Mouse (Mus musculus) liver, embryonic 11.5 days (tissue): Measurements from ENCODE around the gene Acadvl. TPM values are rescaled to one million over a fixed set of nuclear protein-coding genes. Genes with fewer than 3 reads are reported as not detected.

Experiments
- ATAC-seq: fragments of 200-750 bp; cut with Nextera tagmentation; replicated peaks from 2 replicates; pipeline ENCODE4 v1.8.0; 2017; ENCODE audit warnings: moderate number of reproducible peaks, mild to moderate bottlenecking, moderate TSS enrichment, moderate library complexity; ENCODE audit not compliant: low FRiP score
- DNase-seq: peaks from one replicate; pipeline ENCODE4 v3.0.0-alpha.2; 2017; ENCODE audit warnings: low spot score
- H3K27ac ChIP-seq: fragments of 300-500 bp; sonication (generic); 2 replicates; pipeline ENCODE4 v1.5.1; 2014; ENCODE audit warnings: mild to moderate bottlenecking, low read depth, low read length, control low read depth
- H3K27me3 ChIP-seq: fragments of 300-500 bp; sonication (generic); replicated peaks from 2 replicates; pipeline ENCODE4 v1.6.1; 2014; ENCODE audit warnings: low read length, mixed read lengths; ENCODE audit not compliant: control insufficient read depth, insufficient read depth
- H3K36me3 ChIP-seq: fragments of 300-500 bp; sonication (generic); 2 replicates; pipeline ENCODE4 v1.6.1; 2014; ENCODE audit warnings: mild to moderate bottlenecking, low read length, moderate library complexity, mixed read lengths; ENCODE audit not compliant: control insufficient read depth, insufficient read depth
- H3K4me1 ChIP-seq: fragments of 300-500 bp; sonication (generic); replicated peaks from 2 replicates; pipeline ENCODE4 v1.6.1; 2014; ENCODE audit warnings: low read length, mixed read lengths; ENCODE audit not compliant: control insufficient read depth, insufficient read depth
- H3K4me2 ChIP-seq: fragments of 300-500 bp; sonication (generic); 2 replicates; pipeline ENCODE4 v1.6.1; 2014; ENCODE audit warnings: mild to moderate bottlenecking, control low read depth, moderate library complexity
- H3K4me3 ChIP-seq: fragments of 300-500 bp; sonication (generic); 2 replicates; pipeline ENCODE4 v1.5.1; 2014; ENCODE audit warnings: low read depth, low read length, control low read depth
- H3K9ac ChIP-seq: fragments of 300-500 bp; sonication (generic); 2 replicates; pipeline ENCODE4 v1.6.1; 2014; ENCODE audit warnings: low read depth, low read length, control low read depth
- H3K9me3 ChIP-seq: fragments of 300-500 bp; sonication (generic); 2 replicates; pipeline ENCODE4 v1.6.1; 2016; ENCODE audit warnings: low read length, inconsistent platforms, mixed read lengths; ENCODE audit not compliant: control insufficient read depth
- WGBS: fragments of 180-500 bp; shearing (Covaris S2); extraction: QIAGEN DNeasy Blood & Tissue Kit; methylation state at CpG from one replicate; pipeline ENCODE4 v1.1.7; 2014; 5-methylcytosine and 5-hydroxymethylcytosine counted together
- polyA plus RNA-seq: library from polyadenylated mRNA; unstranded; fragments of >200 nt; fragmentation: Nextera tagmentation; extraction: Ambion mirVana; gene quantifications from 2 replicates; pipeline ENCODE4 v1.2.1, GENCODE M21; 2014

Acadvl gene
- polyA plus RNA-seq, 1 experiment from 2014 or later, result 85.7 TPM

GRCm38 (mm10) chr11:70030651-70031320 is 15.6 kb upstream of the Acadvl start:
- Histone ChIP-seq H3K36me3 (peaks cover 14% of the 10 kb centered on the region; the same call in 1 of the 2 replicates), H3K9ac (no peak overlapping the region), H3K9me3 (no peaks in the 10 kb centered on the region), H3K27me3 (no peaks in the 10 kb centered on the region), H3K4me3 (no peak overlapping the region), H3K27ac (no peak overlapping the region), H3K4me1 (peaks cover 38% of the 10 kb centered on the region), H3K4me2 (no peak overlapping the region)
- no peak for ATAC-seq
- 95% methylated on average over 28 of the region's 28 CpGs for WGBS
- no peak for DNase-seq

GRCm38 (mm10) chr11:70029829-70030550 is 14.8 kb upstream of the Acadvl start:
- peak overlapping the region; percentile 46 for H3K4me2 ChIP-seq
- no peaks in the 10 kb centered on the region for H3K27me3 ChIP-seq
- H3K4me1 ChIP-seq, result peaks cover 39% of the 10 kb centered on the region
- 58% methylated on average over 11 of the region's 11 CpGs for WGBS
- H3K9me3 ChIP-seq, result no peaks in the 10 kb centered on the region
- H3K9ac ChIP-seq, result no peak overlapping the region
- H3K4me3 ChIP-seq, result no peak overlapping the region
- H3K27ac ChIP-seq, result no peak overlapping the region
- no peak for ATAC-seq
- H3K36me3 ChIP-seq, result peaks cover 14% of the 10 kb centered on the region; the same call in 1 of the 2 replicates
- no peak for DNase-seq

GRCm38 (mm10) chr11:70029130-70029801 is 14.1 kb upstream of the Acadvl start:
- peak overlapping the region; percentile 14; the same call in 1 of the 2 replicates for H3K4me3 ChIP-seq
- H3K9ac ChIP-seq, result 0 out of 2 replicates have a peak overlapping the region, but pooled peaks have one; percentile 8
- H3K9me3 ChIP-seq, result no peaks in the 10 kb centered on the region
- 4% methylated on average over 20 of the region's 20 CpGs for WGBS
- peaks cover 12% of the 10 kb centered on the region; the same call in 1 of the 2 replicates for H3K36me3 ChIP-seq
- H3K4me1 ChIP-seq, result peaks cover 40% of the 10 kb centered on the region
- peak; percentile 77 for DNase-seq
- ATAC-seq, result peak; percentile 72
- H3K27ac ChIP-seq, result peak overlapping the region; percentile 41
- H3K27me3 ChIP-seq, result no peaks in the 10 kb centered on the region
- H3K4me2 ChIP-seq, result peak overlapping the region; percentile 46

GRCm38 (mm10) chr11:70028401-70029129 is 13.4 kb upstream of the Acadvl start:
- Histone ChIP-seq H3K27ac (peak overlapping the region; percentile 41), H3K36me3 (peaks cover 10% of the 10 kb centered on the region; the same call in 1 of the 2 replicates), H3K4me3 (peak overlapping the region; percentile 14; the same call in 1 of the 2 replicates), H3K4me1 (peaks cover 44% of the 10 kb centered on the region), H3K9me3 (no peaks in the 10 kb centered on the region), H3K27me3 (no peaks in the 10 kb centered on the region; the same call in 1 of the 2 replicates), H3K4me2 (peak overlapping the region; percentile 46), H3K9ac (0 out of 2 replicates have a peak overlapping the region, but pooled peaks have one; percentile 8)
- WGBS, result 25% methylated on average over 12 of the region's 12 CpGs
- DNase-seq (no peak), ATAC-seq (no peak)

- H3K4me1 ChIP-seq, result peaks cover 46% of the 10 kb centered on the region
- H3K9ac ChIP-seq, result no peak overlapping the region
- ATAC-seq, result no peak
- H3K27ac ChIP-seq, result no peak overlapping the region
- WGBS, result 53% methylated on average over 9 of the region's 9 CpGs
- no peak for DNase-seq
- no peaks in the 10 kb centered on the region for H3K9me3 ChIP-seq
- peak overlapping the region; percentile 46 for H3K4me2 ChIP-seq
- H3K27me3 ChIP-seq, result no peaks in the 10 kb centered on the region; the same call in 1 of the 2 replicates
- H3K36me3 ChIP-seq, result peaks cover 10% of the 10 kb centered on the region; the same call in 1 of the 2 replicates
- H3K4me3 ChIP-seq, result peak overlapping the region; percentile 26
These were observed 12.2 kb upstream of the Acadvl start for GRCm38 (mm10) chr11:70027397-70027796.

- H3K9me3 ChIP-seq, result no peaks in the 10 kb centered on the region
- WGBS, result 11% methylated on average over 19 of the region's 19 CpGs
- H3K4me1 ChIP-seq, result peaks cover 51% of the 10 kb centered on the region
- H3K4me2 ChIP-seq, result peak overlapping the region; percentile 46
- H3K27me3 ChIP-seq, result no peaks in the 10 kb centered on the region; the same call in 1 of the 2 replicates
- peak overlapping the region; percentile 28; the same call in 1 of the 2 replicates for H3K27ac ChIP-seq
- ATAC-seq (peak; percentile 51), DNase-seq (no peak)
- no peak overlapping the region for H3K9ac ChIP-seq
- H3K36me3 ChIP-seq, result peaks cover 8% of the 10 kb centered on the region; the same call in 1 of the 2 replicates
- H3K4me3 ChIP-seq, result peak overlapping the region; percentile 26
These were observed 11.5 kb upstream of the Acadvl start for GRCm38 (mm10) chr11:70026689-70027088.

GRCm38 (mm10) chr11:70024151-70024514 is 8.9 kb upstream of the Acadvl start:
- Histone ChIP-seq H3K4me3 (peak overlapping the region; percentile 40), H3K4me2 (peak overlapping the region; percentile 57), H3K4me1 (peaks cover 59% of the 10 kb centered on the region), H3K27me3 (no peaks in the 10 kb centered on the region; the same call in 1 of the 2 replicates), H3K36me3 (no peaks in the 10 kb centered on the region), H3K9me3 (no peaks in the 10 kb centered on the region), H3K27ac (0 out of 2 replicates have a peak overlapping the region, but pooled peaks have one; percentile 16), H3K9ac (no peak overlapping the region)
- DNase-seq (no peak), ATAC-seq (no peak)
- 17% methylated on average over 6 of the region's 6 CpGs for WGBS
